Mouse (Mus musculus): ENCODE results near the gene Toporsl. TPM values are rescaled to one million over a fixed set of nuclear protein-coding genes. Genes with fewer than 3 reads are reported as not detected.

Gene Toporsl
- polyA plus RNA-seq, 1 experiment = not detected

GRCm38 (mm10) chr4:52598180-52598881 lies 2.3 kb downstream of the Toporsl start:
- Histone ChIP-seq H3K4me3 (ENCODE audit: extremely low read depth, insufficient read depth, insufficient read length) (no peak overlapping the region), H3K27me3 (ENCODE audit: control insufficient read depth, insufficient read depth, low read length) (no peaks in the 10 kb centered on the region), H3K4me1 (ENCODE audit: control insufficient read depth, insufficient read depth, insufficient read length) (no peaks in the 10 kb centered on the region), H3K27ac (ENCODE audit: insufficient read depth, low read length) (no peak overlapping the region), H3K36me3 (ENCODE audit: control insufficient read depth, insufficient read depth, low read length) (no peaks in the 10 kb centered on the region)
- no peak for TF ChIP-seq CTCF (IDR thresholded peaks at IDR 0.05; ENCODE audit: extremely low read depth, insufficient read depth, insufficient read length, insufficient replicate concordance)
- no peak for TF ChIP-seq POLR2A (IDR thresholded peaks at IDR 0.05; ENCODE audit: low read depth, low read length)
- 75% methylated on average over 7 of the region's 7 CpGs for whole genome bisulfite sequencing
- DNase-seq (ENCODE audit: low read depth in 1 of 2, low spot score in 2 of 2) = no peak

GRCm38 (mm10) chr4:52606923-52607322 lies 10.8 kb downstream of the Toporsl start:
- H3K27me3 ChIP-seq (ENCODE audit: control insufficient read depth, insufficient read depth, low read length) = no peaks in the 10 kb centered on the region
- DNase-seq (ENCODE audit: low read depth in 1 of 2, low spot score in 2 of 2) = no peak
- 74% methylated on average over 3 of the region's 3 CpGs for WGBS
- H3K4me1 ChIP-seq (ENCODE audit: control insufficient read depth, insufficient read depth, insufficient read length) = no peaks in the 10 kb centered on the region
- H3K36me3 ChIP-seq (ENCODE audit: control insufficient read depth, insufficient read depth, low read length) = no peaks in the 10 kb centered on the region
- no peak overlapping the region for H3K4me3 ChIP-seq (ENCODE audit: extremely low read depth, insufficient read depth, insufficient read length)
- no peak overlapping the region for H3K27ac ChIP-seq (ENCODE audit: insufficient read depth, low read length)
- TF ChIP-seq POLR2A (IDR thresholded peaks at IDR 0.05; ENCODE audit: low read depth, low read length) (no peak), CTCF (IDR thresholded peaks at IDR 0.05; ENCODE audit: extremely low read depth, insufficient read depth, insufficient read length, insufficient replicate concordance) (no peak)

- TF ChIP-seq CTCF (IDR thresholded peaks at IDR 0.05; ENCODE audit: extremely low read depth, insufficient read depth, insufficient read length, insufficient replicate concordance) = no peak
- no peak for TF ChIP-seq POLR2A (IDR thresholded peaks at IDR 0.05; ENCODE audit: low read depth, low read length)
- H3K27me3 ChIP-seq (ENCODE audit: control insufficient read depth, insufficient read depth, low read length) = no peaks in the 10 kb centered on the region
- no peak for DNase-seq (ENCODE audit: low read depth in 1 of 2, low spot score in 2 of 2)
- H3K4me3 ChIP-seq (ENCODE audit: extremely low read depth, insufficient read depth, insufficient read length) = no peak overlapping the region
- H3K4me1 ChIP-seq (ENCODE audit: control insufficient read depth, insufficient read depth, insufficient read length) = no peaks in the 10 kb centered on the region
- H3K27ac ChIP-seq (ENCODE audit: insufficient read depth, low read length) = no peak overlapping the region
- 83% methylated on average over 6 of the region's 6 CpGs for WGBS
- H3K36me3 ChIP-seq (ENCODE audit: control insufficient read depth, insufficient read depth, low read length) = no peaks in the 10 kb centered on the region
These were observed 38.9 kb downstream of the Toporsl start for GRCm38 (mm10) chr4:52634986-52635385.

GRCm38 (mm10) chr4:52647791-52648190 lies 51.7 kb downstream of the Toporsl start:
- Histone ChIP-seq H3K36me3 (ENCODE audit: control insufficient read depth, insufficient read depth, low read length) (no peaks in the 10 kb centered on the region), H3K27ac (ENCODE audit: insufficient read depth, low read length) (no peak overlapping the region), H3K4me1 (ENCODE audit: control insufficient read depth, insufficient read depth, insufficient read length) (no peaks in the 10 kb centered on the region), H3K4me3 (ENCODE audit: extremely low read depth, insufficient read depth, insufficient read length) (no peak overlapping the region), H3K27me3 (ENCODE audit: control insufficient read depth, insufficient read depth, low read length) (no peaks in the 10 kb centered on the region)
- TF ChIP-seq CTCF (IDR thresholded peaks at IDR 0.05; ENCODE audit: extremely low read depth, insufficient read depth, insufficient read length, insufficient replicate concordance) (no peak), POLR2A (IDR thresholded peaks at IDR 0.05; ENCODE audit: low read depth, low read length) (no peak)
- WGBS = 69% methylated on average over 4 of the region's 4 CpGs
- DNase-seq (ENCODE audit: low read depth in 1 of 2, low spot score in 2 of 2) = no peak

- Histone ChIP-seq H3K4me1 (ENCODE audit: control insufficient read depth, insufficient read depth, insufficient read length) (no peaks in the 10 kb centered on the region), H3K27me3 (ENCODE audit: control insufficient read depth, insufficient read depth, low read length) (no peaks in the 10 kb centered on the region), H3K4me3 (ENCODE audit: extremely low read depth, insufficient read depth, insufficient read length) (no peak overlapping the region), H3K36me3 (ENCODE audit: control insufficient read depth, insufficient read depth, low read length) (no peaks in the 10 kb centered on the region), H3K27ac (ENCODE audit: insufficient read depth, low read length) (no peak overlapping the region)
- no peak for TF ChIP-seq POLR2A (IDR thresholded peaks at IDR 0.05; ENCODE audit: low read depth, low read length)
- TF ChIP-seq CTCF (IDR thresholded peaks at IDR 0.05; ENCODE audit: extremely low read depth, insufficient read depth, insufficient read length, insufficient replicate concordance) = no peak
- no peak for DNase-seq (ENCODE audit: low read depth in 1 of 2, low spot score in 2 of 2)
These were observed 63.6 kb downstream of the Toporsl start for GRCm38 (mm10) chr4:52659701-52660100.

- WGBS = 33% methylated on average over 3 of the region's 3 CpGs
- no peak for DNase-seq (ENCODE audit: low read depth in 1 of 2, low spot score in 2 of 2)
These were observed 64.6 kb downstream of the Toporsl start for GRCm38 (mm10) chr4:52660701-52661117.

GRCm38 (mm10) chr4:52661311-52661710 lies 65.2 kb downstream of the Toporsl start:
- H3K4me3 ChIP-seq (ENCODE audit: extremely low read depth, insufficient read depth, insufficient read length) = no peak overlapping the region
- H3K4me1 ChIP-seq (ENCODE audit: control insufficient read depth, insufficient read depth, insufficient read length) = no peaks in the 10 kb centered on the region
- WGBS = 84% methylated on average over 5 of the region's 5 CpGs
- DNase-seq (ENCODE audit: low read depth in 1 of 2, low spot score in 2 of 2) = no peak
- H3K36me3 ChIP-seq (ENCODE audit: control insufficient read depth, insufficient read depth, low read length) = no peaks in the 10 kb centered on the region
- H3K27me3 ChIP-seq (ENCODE audit: control insufficient read depth, insufficient read depth, low read length) = no peaks in the 10 kb centered on the region
- no peak for TF ChIP-seq CTCF (IDR thresholded peaks at IDR 0.05; ENCODE audit: extremely low read depth, insufficient read depth, insufficient read length, insufficient replicate concordance)
- no peak for TF ChIP-seq POLR2A (IDR thresholded peaks at IDR 0.05; ENCODE audit: low read depth, low read length)
- no peak overlapping the region for H3K27ac ChIP-seq (ENCODE audit: insufficient read depth, low read length)

More at GRCm38 (mm10) chr4:52660701-52661117, 64.6 kb downstream of the Toporsl start:
- H3K36me3 ChIP-seq (ENCODE audit: control insufficient read depth, insufficient read depth, low read length) = no peaks in the 10 kb centered on the region
- no peak overlapping the region for H3K27ac ChIP-seq (ENCODE audit: insufficient read depth, low read length)
- H3K4me1 ChIP-seq (ENCODE audit: control insufficient read depth, insufficient read depth, insufficient read length) = no peaks in the 10 kb centered on the region
- H3K27me3 ChIP-seq (ENCODE audit: control insufficient read depth, insufficient read depth, low read length) = no peaks in the 10 kb centered on the region
- TF ChIP-seq CTCF (IDR thresholded peaks at IDR 0.05; ENCODE audit: extremely low read depth, insufficient read depth, insufficient read length, insufficient replicate concordance) (no peak), POLR2A (IDR thresholded peaks at IDR 0.05; ENCODE audit: low read depth, low read length) (no peak)
- no peak overlapping the region for H3K4me3 ChIP-seq (ENCODE audit: extremely low read depth, insufficient read depth, insufficient read length)

Other genes starting within 250 kb of the Toporsl start
- 3.3 and 4.3 TPM in 2 replicates for gene Smc2, start 157.0 kb upstream of the Toporsl start, polyA plus RNA-seq (2012; rRNA removed)
- not detected in 2 replicates for gene Vma21-ps, start 99.0 kb upstream of the Toporsl start, polyA plus RNA-seq (2012; rRNA removed)
- not detected in 2 replicates for gene Olfr275, start 218.3 kb downstream of the Toporsl start, polyA plus RNA-seq (2012; rRNA removed)

All from spleen, adult 2 months (tissue).